Mouse (Mus musculus) ovary, postnatal 10 days (tissue): ENCODE data around the gene E330021D16Rik.

Experiments used
- DNase-seq: peaks from one replicate; pipeline ENCODE4 v3.0.0; 2022; ENCODE audit warnings: low spot score

Gene E330021D16Rik

GRCm38 (mm10) chr6:136421059-136421458 lies 5.7 kb upstream of the E330021D16Rik start:
- no peak for DNase-seq

GRCm38 (mm10) chr6:136418889-136419835 lies 3.8 kb upstream of the E330021D16Rik start:
- no peak for DNase-seq

GRCm38 (mm10) chr6:136418333-136418848 lies 3.0 kb upstream of the E330021D16Rik start:
- no peak for DNase-seq

GRCm38 (mm10) chr6:136417864-136418263 lies 2.5 kb upstream of the E330021D16Rik start:
- DNase-seq = no peak

- DNase-seq = no peak
These were observed 1.5 kb downstream of the E330021D16Rik start for GRCm38 (mm10) chr6:136413856-136414362.

- DNase-seq = no peak
These were observed 7.7 kb downstream of the E330021D16Rik start for GRCm38 (mm10) chr6:136407608-136408192.

- no peak for DNase-seq
These were observed 18.5 kb downstream of the E330021D16Rik start for GRCm38 (mm10) chr6:136396860-136397259.

GRCm38 (mm10) chr6:136390262-136390661 lies 25.1 kb downstream of the E330021D16Rik start:
- no peak for DNase-seq

GRCm38 (mm10) chr6:136385287-136385686 lies 30.1 kb downstream of the E330021D16Rik start:
- DNase-seq = no peak

GRCm38 (mm10) chr6:136383218-136383617 lies 32.2 kb downstream of the E330021D16Rik start:
- no peak for DNase-seq

- DNase-seq = no peak
These were observed 39.3 kb downstream of the E330021D16Rik start for GRCm38 (mm10) chr6:136376097-136376496.

GRCm38 (mm10) chr6:136364430-136365098 lies 50.8 kb downstream of the E330021D16Rik start:
- DNase-seq = no peak

- DNase-seq = no peak
These were observed 51.4 kb downstream of the E330021D16Rik start for GRCm38 (mm10) chr6:136364008-136364407.

GRCm38 (mm10) chr6:136363313-136363712 lies 52.1 kb downstream of the E330021D16Rik start:
- no peak for DNase-seq

- DNase-seq = no peak
These were observed 56.9 kb downstream of the E330021D16Rik start for GRCm38 (mm10) chr6:136358471-136358870.

GRCm38 (mm10) chr6:136353399-136354184 lies 61.8 kb downstream of the E330021D16Rik start:
- DNase-seq = peak; percentile 57
